ENCODE assay signal across 8 mouse cellular contexts in genomic region chr3:107694256-107694900, GRCm38 (mm10). TPM values are rescaled to one million over a fixed set of nuclear protein-coding genes. Genes with fewer than 3 reads are reported as not detected.
A peak's percentile ranks its signal among the peaks of the same experiment; 100 is the strongest.
DNase-seq lines count a peak whose midpoint lies in the region; ATAC-seq and TF ChIP-seq lines count a peak whose summit lies in the region.

No protein-coding gene starts in this region.

- DNase-seq in heart, adult 11 months: no peak
- DNase-seq in MEL (ENCODE audit: low read depth, low spot score): peak; percentile 50
- no peak for DNase-seq in forebrain, postnatal 0 days
- DNase-seq in gastrocnemius, postnatal 4 days (ENCODE audit: low spot score in 2 of 2): no peak
- DNase-seq in c-Kit-positive CD71-positive TER-119-positive erythroid progenitor cells, embryonic 14.5 days (ENCODE audit: low spot score): no peak

- no peak for TF ChIP-seq CTCF in MEL (IDR thresholded peaks at IDR 0.05 in 2 of 3, conservative IDR thresholded peaks at IDR 0.05 in 1 of 3; ENCODE audit: control insufficient read depth in 1 of 3, insufficient read depth in 1 of 3, low read depth in 2 of 3, low read length in 3 of 3, poor library complexity in 1 of 3, severe bottlenecking in 1 of 3)
- TF ChIP-seq CTCF in forebrain, postnatal 0 days (IDR thresholded peaks at IDR 0.05; ENCODE audit: low read depth): no peak

- WGBS in heart, embryonic 15.5 days: 63% methylated on average over 2 of the region's 2 CpGs
- WGBS in forebrain, postnatal 0 days: 50% methylated on average over 2 of the region's 2 CpGs
- 38% methylated on average over 2 of the region's 2 CpGs for WGBS in liver, embryonic 16.5 days (ENCODE audit: insufficient replicate concordance)

- peak overlapping the region; percentile 64 for H3K4me2 ChIP-seq in heart, embryonic 15.5 days
- peak overlapping the region; percentile 76 for H3K4me2 ChIP-seq in forebrain, postnatal 0 days (ENCODE audit: low read depth)
- peak overlapping the region; percentile 84 for H3K4me2 ChIP-seq in liver, embryonic 16.5 days (ENCODE audit: low read depth, low read length)

- H3K9me3 ChIP-seq in heart, embryonic 15.5 days (replicated peaks): no peaks in the 10 kb centered on the region
- H3K9me3 ChIP-seq in MEL (replicated peaks; ENCODE audit: insufficient read depth, low read length): no peaks in the 10 kb centered on the region
- no peaks in the 10 kb centered on the region for H3K9me3 ChIP-seq in forebrain, postnatal 0 days (ENCODE audit: low read length)
- H3K9me3 ChIP-seq in liver, embryonic 16.5 days (replicated peaks; ENCODE audit: control insufficient read depth, low read length): no peaks in the 10 kb centered on the region

- H3K9ac ChIP-seq in heart, embryonic 15.5 days: no peak overlapping the region
- peak overlapping the region; percentile 88 for H3K9ac ChIP-seq in MEL (ENCODE audit: control insufficient read depth, low read depth, low read length, poor library complexity, severe bottlenecking)
- 0 out of 2 replicates have a peak overlapping the region, but pooled peaks have one; percentile 98 for H3K9ac ChIP-seq in forebrain, postnatal 0 days
- H3K9ac ChIP-seq in liver, embryonic 16.5 days (ENCODE audit: low read depth, low read length): no peak overlapping the region

- H3K27me3 ChIP-seq in heart, embryonic 15.5 days: no peaks in the 10 kb centered on the region
- H3K27me3 ChIP-seq in MEL (ENCODE audit: control insufficient read depth in 1 of 2, insufficient read depth in 2 of 2, low read length in 2 of 2): no peaks in the 10 kb centered on the region; a peak in 1 of 4 replicates
- H3K27me3 ChIP-seq in forebrain, postnatal 0 days (ENCODE audit: insufficient read depth, low read length): no peaks in the 10 kb centered on the region
- H3K27me3 ChIP-seq in liver, embryonic 16.5 days (ENCODE audit: control insufficient read depth, insufficient read depth, low read depth, low read length): no peaks in the 10 kb centered on the region

- H3K27ac ChIP-seq in heart, embryonic 15.5 days: no peak overlapping the region
- no peak overlapping the region; the same call in 1 of the 2 replicates for H3K27ac ChIP-seq in MEL (ENCODE audit: control insufficient read depth, low read depth, low read length)
- no peak overlapping the region for H3K27ac ChIP-seq in forebrain, postnatal 0 days (ENCODE audit: low read depth, low read length)
- H3K27ac ChIP-seq in liver, embryonic 16.5 days (ENCODE audit: low read length): no peak overlapping the region

- ATAC-seq in heart, embryonic 15.5 days (replicated peaks; ENCODE audit: insufficient number of reproducible peaks, insufficient read depth, low FRiP score, low read depth): no peak
- no peak for ATAC-seq in forebrain, postnatal 0 days
- ATAC-seq in liver, embryonic 16.5 days (ENCODE audit: low read depth): no peak
- no peak for ATAC-seq in cerebellum, adult (ENCODE audit: insufficient number of reproducible peaks, low FRiP score, low TSS enrichment)

- H3K36me3 ChIP-seq in heart, embryonic 15.5 days: no peaks in the 10 kb centered on the region
- H3K36me3 ChIP-seq in MEL (ENCODE audit: control insufficient read depth in 1 of 2, insufficient read depth in 2 of 2, low read length in 2 of 2): peaks cover 10 to 42% of the 10 kb centered on the region in 2 experiments
- H3K36me3 ChIP-seq in forebrain, postnatal 0 days (ENCODE audit: insufficient read depth): no peaks in the 10 kb centered on the region
- no peaks in the 10 kb centered on the region for H3K36me3 ChIP-seq in liver, embryonic 16.5 days (ENCODE audit: control insufficient read depth, insufficient read depth)

- H3K4me1 ChIP-seq in heart, embryonic 15.5 days (replicated peaks): peaks cover 40% of the 10 kb centered on the region
- peaks cover 13 to 16% of the 10 kb centered on the region in 2 experiments; a peak in 3 of 4 replicates for H3K4me1 ChIP-seq in MEL (ENCODE audit: control insufficient read depth in 1 of 2, insufficient read depth in 2 of 2, low read length in 2 of 2)
- H3K4me1 ChIP-seq in forebrain, postnatal 0 days (ENCODE audit: insufficient read depth): peaks cover 40% of the 10 kb centered on the region
- peaks cover 18% of the 10 kb centered on the region for H3K4me1 ChIP-seq in liver, embryonic 16.5 days (ENCODE audit: control insufficient read depth, low read depth, low read length)

- no peak for TF ChIP-seq POLR2A in MEL (IDR thresholded peaks at IDR 0.05; ENCODE audit: control insufficient read depth in 1 of 2, insufficient read depth in 1 of 2, low read depth in 1 of 2, low read length in 2 of 2, poor library complexity in 1 of 2)

- H3K4me3 ChIP-seq in heart, embryonic 15.5 days: peak overlapping the region; percentile 87
- H3K4me3 ChIP-seq in MEL (ENCODE audit: control insufficient read depth in 1 of 2, insufficient read depth in 1 of 2, low read depth in 2 of 2, low read length in 2 of 2): peak overlapping the region; percentile 71 to 100
- peak overlapping the region; percentile 92 for H3K4me3 ChIP-seq in forebrain, postnatal 0 days (ENCODE audit: low read depth, low read length)
- peak overlapping the region; percentile 78 for H3K4me3 ChIP-seq in liver, embryonic 16.5 days (ENCODE audit: low read depth, low read length)

- peak; percentile 45 to 75; a peak in 2 of 4 replicates for TF ChIP-seq EP300 in MEL (IDR thresholded peaks at IDR 0.05; ENCODE audit: low read depth in 1 of 2, low read length in 2 of 2)

- no peak for TF ChIP-seq RAD21 in MEL (IDR thresholded peaks at IDR 0.05; ENCODE audit: low read depth, low read length)

- peaks cover 44% of the 10 kb centered on the region for H3K79me2 ChIP-seq in MEL (ENCODE audit: control insufficient read depth, insufficient read depth, low read length, poor library complexity)

TF ChIP-seq in MEL, 35 proteins besides CTCF, POLR2A, EP300 and RAD21:
- TF ChIP-seq ZMIZ1 (IDR thresholded peaks at IDR 0.05; ENCODE audit: low read depth, low read length) (0 out of 2 replicates have a peak, but pooled peaks have one; percentile 28), TCF12 (IDR thresholded peaks at IDR 0.05; ENCODE audit: low read depth, low read length) (peak; percentile 29; the same call in 1 of the 2 replicates), POLR2AphosphoS5 (IDR thresholded peaks at IDR 0.05; ENCODE audit: borderline replicate concordance, low read depth, low read length) (no peak), KAT2A (conservative IDR thresholded peaks at IDR 0.05; ENCODE audit: low read depth, low read length) (no peak), HCFC1 (IDR thresholded peaks at IDR 0.05; ENCODE audit: low read depth, low read length) (no peak), MXI1 (IDR thresholded peaks at IDR 0.05; ENCODE audit: low read depth, low read length) (no peak), NELFE (IDR thresholded peaks at IDR 0.05; ENCODE audit: low read depth, low read length) (no peak), SIN3A (IDR thresholded peaks at IDR 0.05; ENCODE audit: low read length) (peak; percentile 62), TAL1 (IDR thresholded peaks at IDR 0.05; ENCODE audit: low read length) (peak; percentile 20; the same call in 1 of the 2 replicates), ZC3H11A (IDR thresholded peaks at IDR 0.05; ENCODE audit: low read depth, low read length) (no peak), GATA1 (IDR thresholded peaks at IDR 0.05; ENCODE audit: low read depth, low read length) (peak; percentile 58; the same call in 1 of the 2 replicates), JUND (IDR thresholded peaks at IDR 0.05; ENCODE audit: low read depth, low read length) (peak; percentile 30; the same call in 1 of the 2 replicates), ZNF384 (IDR thresholded peaks at IDR 0.05; ENCODE audit: low read depth, low read length) (peak; percentile 3; the same call in 1 of the 2 replicates)

RNA-seq across cellular contexts. Expression of gene Ahcyl1, which starts 2.0 kb away (rescaled TPM):
- 47.3 and 54.6 TPM in 2 replicates for polyA plus RNA-seq in heart, embryonic 15.5 days (2015; fragmentation: Nextera tagmentation; extraction: Ambion mirVana)
- 28.0 and 32.4 TPM in 2 replicates for total RNA-seq in MEL (2012; rRNA removed)
- polyA plus RNA-seq in MEL (2012; ENCODE audit: insufficient read depth in 1 of 2, insufficient read length in 2 of 2, low read depth in 1 of 2, low replicate concordance in 2 of 2, missing spikeins in 1 of 2): 100 to 1,000 TPM; 104 to 105 TPM
- total RNA-seq in forebrain, postnatal 0 days (2014; rRNA removed): 54.2 and 54.6 TPM in 2 replicates
- polyA plus RNA-seq in forebrain, postnatal 0 days (2015; fragmentation: Nextera tagmentation; extraction: Ambion mirVana): 79.2 and 100 TPM in 2 replicates
- 23.7 and 24.8 TPM in 2 replicates for polyA plus RNA-seq in liver, embryonic 16.5 days (2015; fragmentation: Nextera tagmentation; extraction: Ambion mirVana)
- total RNA-seq in gastrocnemius, postnatal 4 days (2021): 10 to 100 TPM; 68.5 to 83.4 TPM

Comparison
In these comparisons a context has a peak if more than half of its experiments do, and no peak if none do; other contexts are left out.
1. H3K9ac ChIP-seq: peak in MEL (single experiment) and forebrain, postnatal 0 days (single experiment); none in heart, embryonic 15.5 days (single experiment) and liver, embryonic 16.5 days (single experiment).
2. Peak in every context shown above with its lines, with median percentiles within 50 percentile points of each other: H3K4me2 ChIP-seq and H3K4me3 ChIP-seq.